Mouse (Mus musculus): ENCODE results near the gene Btnl10. TPM values are rescaled to one million over a fixed set of nuclear protein-coding genes. Genes with fewer than 3 reads are reported as not detected.

Gene Btnl10
- total RNA-seq, 1 experiment, result not detected

DNA sequence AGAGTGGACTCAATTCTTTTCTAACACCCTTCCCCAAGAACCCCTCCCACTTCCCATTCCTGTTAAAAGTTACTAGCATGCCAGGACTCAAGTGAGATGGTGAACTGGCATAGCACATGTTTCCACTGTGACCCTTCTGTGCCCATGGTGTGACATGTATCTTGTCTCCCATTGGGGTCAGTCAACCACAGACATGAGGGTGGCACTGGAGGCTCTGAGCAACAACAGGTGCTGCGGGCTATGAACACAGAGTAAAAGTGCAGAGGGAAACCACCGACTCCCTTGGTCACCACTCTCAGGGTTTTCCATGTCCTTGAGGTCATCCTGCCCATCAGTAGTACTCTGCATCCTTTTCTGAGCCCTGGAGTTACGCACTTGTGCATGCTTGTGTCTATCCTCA lies 54.1 kb downstream of the Btnl10 start:
- TF ChIP-seq ZC3H11A (IDR thresholded peaks at IDR 0.05; ENCODE audit: borderline replicate concordance, low read depth, low read length) (no peak), CHD2 (IDR thresholded peaks at IDR 0.05; ENCODE audit: low read depth, low read length) (no peak)
- Histone ChIP-seq H3K36me3 (ENCODE audit: control insufficient read depth, insufficient read depth, low read length, poor library complexity, severe bottlenecking) (no peaks in the 10 kb centered on the region), H3K4me1 (ENCODE audit: control insufficient read depth in 2 of 2, insufficient read depth in 2 of 2, low read length in 2 of 2, poor library complexity in 1 of 2) (peaks cover 2 to 17% of the 10 kb centered on the region in 2 experiments; a peak in 2 of 4 replicates), H3K4me3 (ENCODE audit: insufficient read depth in 1 of 2, low read depth in 1 of 2, low read length in 2 of 2, poor library complexity in 1 of 2, severe bottlenecking in 1 of 2) (no peak overlapping the region), H3K27ac (ENCODE audit: insufficient read depth, low read depth, low read length, poor library complexity, severe bottlenecking) (no peak overlapping the region), H3K9me3 (ENCODE audit: control insufficient read depth, insufficient read depth, low read depth, low read length) (no peaks in the 10 kb centered on the region), H3K9ac (ENCODE audit: insufficient read depth, low read depth, low read length, poor library complexity, severe bottlenecking) (no peak overlapping the region)
- in situ Hi-C loops (cut with MboI; ENCODE audit: low sequenced_read_pairs in 2 of 2, unreplicated experiment in 2 of 2), result no loop called here
- DNase-seq (ENCODE audit: low read depth, low spot score), result no peak

DNA sequence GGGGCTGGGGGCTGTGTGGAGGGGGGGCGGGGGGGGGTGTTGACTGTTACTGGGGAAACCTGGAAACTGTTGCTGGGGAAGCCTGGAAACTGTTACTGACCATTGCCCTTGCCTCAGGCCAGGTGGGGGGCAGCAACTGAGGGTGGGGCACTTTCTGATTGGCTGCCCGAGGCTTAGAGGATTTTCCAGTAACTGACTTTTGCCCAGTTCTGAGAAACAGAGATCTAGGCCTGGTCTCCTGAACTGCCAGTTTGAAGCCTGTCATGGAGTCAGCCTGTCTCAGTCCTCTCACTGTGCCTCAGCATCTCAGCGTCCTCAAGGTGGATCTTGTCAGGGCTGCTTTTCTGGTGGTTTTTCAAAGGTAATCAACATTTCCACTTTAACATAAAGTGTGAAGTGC lies 56.7 kb downstream of the Btnl10 start:
- no peaks in the 10 kb centered on the region for H3K9me3 ChIP-seq (ENCODE audit: control insufficient read depth, insufficient read depth, low read depth, low read length)
- no peak overlapping the region for H3K9ac ChIP-seq (ENCODE audit: insufficient read depth, low read depth, low read length, poor library complexity, severe bottlenecking)
- H3K36me3 ChIP-seq (ENCODE audit: control insufficient read depth, insufficient read depth, low read length, poor library complexity, severe bottlenecking), result no peaks in the 10 kb centered on the region
- in situ Hi-C loops (cut with MboI; ENCODE audit: low sequenced_read_pairs in 2 of 2, unreplicated experiment in 2 of 2), result no loop called here
- no peak overlapping the region; the same call in 1 of the 2 replicates for H3K27ac ChIP-seq (ENCODE audit: insufficient read depth, low read depth, low read length, poor library complexity, severe bottlenecking)
- TF ChIP-seq CHD2 (IDR thresholded peaks at IDR 0.05; ENCODE audit: low read depth, low read length), result no peak
- H3K4me3 ChIP-seq (ENCODE audit: insufficient read depth in 1 of 2, low read depth in 1 of 2, low read length in 2 of 2, poor library complexity in 1 of 2, severe bottlenecking in 1 of 2), result no peak overlapping the region
- DNase-seq (ENCODE audit: low read depth, low spot score), result no peak
- H3K4me1 ChIP-seq (ENCODE audit: control insufficient read depth in 2 of 2, insufficient read depth in 2 of 2, low read length in 2 of 2, poor library complexity in 1 of 2), result peaks cover 5 to 13% of the 10 kb centered on the region in 2 experiments; a peak in 3 of 4 replicates

Other genes starting within 250 kb of the Btnl10 start
- not detected in 2 replicates for gene Olfr320, start 236.8 kb upstream of the Btnl10 start, total RNA-seq (2012; rRNA removed)
- gene Olfr319, start 218.7 kb upstream of the Btnl10 start, total RNA-seq (2012; rRNA removed), result not detected in 2 replicates
- gene Olfr318, start 193.9 kb upstream of the Btnl10 start, total RNA-seq (2012; rRNA removed), result not detected in 2 replicates
- gene Olfr317, start 178.7 kb upstream of the Btnl10 start, total RNA-seq (2012; rRNA removed), result not detected in 2 replicates
- not detected in 2 replicates for gene Olfr316, start 165.2 kb upstream of the Btnl10 start, total RNA-seq (2012; rRNA removed)
- not detected in 2 replicates for gene Olfr315, start 144.7 kb upstream of the Btnl10 start, total RNA-seq (2012; rRNA removed)
- not detected in 2 replicates for gene Olfr314, start 135.0 kb upstream of the Btnl10 start, total RNA-seq (2012; rRNA removed)
- 2.3 and 2.7 TPM in 2 replicates for gene Fam183b, start 115.9 kb upstream of the Btnl10 start, total RNA-seq (2012; rRNA removed)
- not detected in 2 replicates for gene Olfr313, start 102.9 kb upstream of the Btnl10 start, total RNA-seq (2012; rRNA removed)
- gene Olfr312, start 88.7 kb upstream of the Btnl10 start, total RNA-seq (2012; rRNA removed), result not detected in 2 replicates
- not detected in 2 replicates for gene Olfr311, start 78.7 kb upstream of the Btnl10 start, total RNA-seq (2012; rRNA removed)
- 3.7 and 4.7 TPM in 2 replicates for gene Gm12258, start 70.8 kb upstream of the Btnl10 start, total RNA-seq (2012; rRNA removed)
- 5.3 and 5.7 TPM in 2 replicates for gene 2810021J22Rik, start 50.7 kb upstream of the Btnl10 start, total RNA-seq (2012; rRNA removed)
- 3.0 and 3.4 TPM in 2 replicates for gene Zfp39, start 13.7 kb upstream of the Btnl10 start, total RNA-seq (2012; rRNA removed)
- 104 and 115 TPM in 2 replicates for gene Rnf187, start 21.0 kb downstream of the Btnl10 start, total RNA-seq (2012; rRNA removed)
- 109 and 141 TPM in 2 replicates for gene Hist3h2ba, start 31.0 kb downstream of the Btnl10 start, total RNA-seq (2012; rRNA removed)
- gene Hist3h2a, start 36.8 kb downstream of the Btnl10 start, total RNA-seq (2012; rRNA removed), result 161 and 194 TPM in 2 replicates
- 0.40 and 0.74 TPM in 2 replicates for gene Trim17, start 36.8 kb downstream of the Btnl10 start, total RNA-seq (2012; rRNA removed)
- 29.6 and 47.4 TPM in 2 replicates for gene Trim11, start 60.2 kb downstream of the Btnl10 start, total RNA-seq (2012; rRNA removed)
- gene Obscn, start 218.5 kb downstream of the Btnl10 start, total RNA-seq (2012; rRNA removed), result 0.36 and 0.58 TPM in 2 replicates
- 3.2 and 4.7 TPM in 2 replicates for gene Iba57, start 245.8 kb downstream of the Btnl10 start, total RNA-seq (2012; rRNA removed)

Measured in ES-E14 (cell line).